8 mouse cellular contexts compared by ENCODE assay signal in the genomic region with DNA sequence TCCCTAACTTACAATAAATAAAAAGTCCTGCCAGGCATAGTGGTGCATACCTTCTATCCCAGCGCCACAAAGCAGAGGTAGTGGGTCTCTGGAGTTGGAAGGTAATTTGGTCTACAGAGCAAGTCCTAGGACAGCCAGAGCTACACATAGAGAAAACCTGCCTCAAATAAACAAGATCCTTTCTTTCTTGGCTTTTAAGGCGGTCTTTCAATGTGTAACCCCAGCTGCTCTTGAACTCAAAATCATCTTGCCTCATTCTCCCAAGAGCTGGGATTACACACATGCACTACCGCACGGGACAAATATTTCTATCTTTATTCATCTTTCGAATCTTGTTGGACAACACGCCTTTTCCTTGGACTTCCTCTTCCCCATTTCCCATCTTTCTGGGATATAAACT. TPM values are rescaled to one million over a fixed set of nuclear protein-coding genes. Genes with fewer than 3 reads are reported as not detected.
DNase-seq lines count a peak whose midpoint lies in the region; ATAC-seq and TF ChIP-seq lines count a peak whose summit lies in the region.

No protein-coding gene starts in this region.

- TF ChIP-seq EP300 in heart, adult 2 months (IDR thresholded peaks at IDR 0.05; ENCODE audit: insufficient read depth, low read depth, low read length): no peak

- H3K27ac ChIP-seq in heart, adult 2 months: peak overlapping the region; percentile 98
- H3K27ac ChIP-seq in hindbrain, embryonic 13.5 days: peak overlapping the region; percentile 97; the same call in 1 of the 2 replicates
- H3K27ac ChIP-seq in midbrain, embryonic 13.5 days: peak overlapping the region; percentile 98; the same call in 1 of the 2 replicates

- intact Hi-C loops in heart, adult 2 months (cut with DNase I): loop anchor here (2.0 to 5.0 kb wide), 6 partner anchors 45 to 220 kb away; a partner anchor contains a TSS

- peak overlapping the region; percentile 89 for H3K4me3 ChIP-seq in heart, adult 2 months
- peak overlapping the region; percentile 86 for H3K4me3 ChIP-seq in hindbrain, embryonic 13.5 days
- peak overlapping the region; percentile 91 for H3K4me3 ChIP-seq in midbrain, embryonic 13.5 days (replicated peaks)

- peaks cover 4% of the 10 kb centered on the region for H3K4me1 ChIP-seq in heart, adult 2 months (ENCODE audit: control insufficient read depth, insufficient read depth, low read length)
- peaks cover 36% of the 10 kb centered on the region for H3K4me1 ChIP-seq in hindbrain, embryonic 13.5 days (replicated peaks)
- H3K4me1 ChIP-seq in midbrain, embryonic 13.5 days (replicated peaks): peaks cover 42% of the 10 kb centered on the region

- WGBS in heart, adult 2 months: 38% methylated on average over 6 of the region's 6 CpGs
- 81% methylated on average over 6 of the region's 6 CpGs for WGBS in hindbrain, embryonic 13.5 days
- WGBS in midbrain, embryonic 13.5 days: 79% methylated on average over 6 of the region's 6 CpGs

- H3K9me3 ChIP-seq in hindbrain, embryonic 13.5 days: no peaks in the 10 kb centered on the region
- H3K9me3 ChIP-seq in midbrain, embryonic 13.5 days: no peaks in the 10 kb centered on the region

- ATAC-seq in hindbrain, embryonic 13.5 days (ENCODE audit: low FRiP score): no peak
- no peak for ATAC-seq in midbrain, embryonic 13.5 days
- ATAC-seq in frontal cortex, adult (ENCODE audit: low TSS enrichment): no peak

- peak overlapping the region; percentile 92 for H3K4me2 ChIP-seq in hindbrain, embryonic 13.5 days
- H3K4me2 ChIP-seq in midbrain, embryonic 13.5 days (replicated peaks): peak overlapping the region; percentile 80

- H3K79me2 ChIP-seq in heart, adult 2 months (replicated peaks; ENCODE audit: control insufficient read depth, insufficient read depth, low read length): no peaks in the 10 kb centered on the region

- no peak for DNase-seq in heart, adult 2 months
- DNase-seq in heart, adult 8-10 months (ENCODE audit: low spot score): no peak
- peak; percentile 44 for DNase-seq in NIH3T3 (ENCODE audit: low read depth)
- no peak for DNase-seq in spleen, adult 12 weeks (ENCODE audit: low spot score)
- DNase-seq in thymus, postnatal 25 days: no peak

- no peak for TF ChIP-seq POLR2A in heart, adult 2 months (IDR thresholded peaks at IDR 0.05; ENCODE audit: insufficient read depth, low read depth, low read length)

- peaks cover 13% of the 10 kb centered on the region for H3K36me3 ChIP-seq in heart, adult 2 months (ENCODE audit: control insufficient read depth, insufficient read depth, low read length)
- H3K36me3 ChIP-seq in hindbrain, embryonic 13.5 days: no peaks in the 10 kb centered on the region
- H3K36me3 ChIP-seq in midbrain, embryonic 13.5 days: no peaks in the 10 kb centered on the region

- H3K27me3 ChIP-seq in heart, adult 2 months (ENCODE audit: control insufficient read depth, insufficient read depth, low read length): no peaks in the 10 kb centered on the region
- no peaks in the 10 kb centered on the region for H3K27me3 ChIP-seq in hindbrain, embryonic 13.5 days
- H3K27me3 ChIP-seq in midbrain, embryonic 13.5 days: no peaks in the 10 kb centered on the region

- no peak for TF ChIP-seq CTCF in heart, adult 2 months (IDR thresholded peaks at IDR 0.05)

- no peak overlapping the region; the same call in 1 of the 2 replicates for H3K9ac ChIP-seq in heart, adult 2 months (ENCODE audit: low read depth, low read length)
- H3K9ac ChIP-seq in hindbrain, embryonic 13.5 days: peak overlapping the region; percentile 97
- peak overlapping the region; percentile 97 for H3K9ac ChIP-seq in midbrain, embryonic 13.5 days (replicated peaks)

RNA-seq across cellular contexts. Expression of a gene that starts 1.4 kb away (rescaled TPM):
- total RNA-seq in heart, adult 2 months (2021): 10 to 100 TPM; 16.1 to 17.1 TPM
- polyA plus RNA-seq in heart, adult 2 months (2012; rRNA removed): 10.6 and 11.0 TPM in 2 replicates
- total RNA-seq in heart, adult 8-10 months (2022): 10 to 100 TPM; 13.5 to 18.1 (median 16.3) TPM
- polyA plus RNA-seq in hindbrain, embryonic 13.5 days (2015; fragmentation: Nextera tagmentation; extraction: Ambion mirVana): 7.3 and 8.8 TPM in 2 replicates
- 7.4 and 8.8 TPM in 2 replicates for polyA plus RNA-seq in midbrain, embryonic 13.5 days (2015; fragmentation: Nextera tagmentation; extraction: Ambion mirVana)

RNA-seq across cellular contexts. Expression of a gene that starts 44.5 kb away (rescaled TPM):
- 10 to 100 TPM; 41.6 to 43.4 TPM for total RNA-seq in heart, adult 2 months (2021)
- polyA plus RNA-seq in heart, adult 2 months (2012; rRNA removed): 37.3 and 64.8 TPM in 2 replicates
- total RNA-seq in heart, adult 8-10 months (2022): 10 to 100 TPM; 35.3 to 41.0 (median 39.2) TPM
- polyA plus RNA-seq in hindbrain, embryonic 13.5 days (2015; fragmentation: Nextera tagmentation; extraction: Ambion mirVana): 174 and 177 TPM in 2 replicates
- 162 and 181 TPM in 2 replicates for polyA plus RNA-seq in midbrain, embryonic 13.5 days (2015; fragmentation: Nextera tagmentation; extraction: Ambion mirVana)
